In the genomic region with DNA sequence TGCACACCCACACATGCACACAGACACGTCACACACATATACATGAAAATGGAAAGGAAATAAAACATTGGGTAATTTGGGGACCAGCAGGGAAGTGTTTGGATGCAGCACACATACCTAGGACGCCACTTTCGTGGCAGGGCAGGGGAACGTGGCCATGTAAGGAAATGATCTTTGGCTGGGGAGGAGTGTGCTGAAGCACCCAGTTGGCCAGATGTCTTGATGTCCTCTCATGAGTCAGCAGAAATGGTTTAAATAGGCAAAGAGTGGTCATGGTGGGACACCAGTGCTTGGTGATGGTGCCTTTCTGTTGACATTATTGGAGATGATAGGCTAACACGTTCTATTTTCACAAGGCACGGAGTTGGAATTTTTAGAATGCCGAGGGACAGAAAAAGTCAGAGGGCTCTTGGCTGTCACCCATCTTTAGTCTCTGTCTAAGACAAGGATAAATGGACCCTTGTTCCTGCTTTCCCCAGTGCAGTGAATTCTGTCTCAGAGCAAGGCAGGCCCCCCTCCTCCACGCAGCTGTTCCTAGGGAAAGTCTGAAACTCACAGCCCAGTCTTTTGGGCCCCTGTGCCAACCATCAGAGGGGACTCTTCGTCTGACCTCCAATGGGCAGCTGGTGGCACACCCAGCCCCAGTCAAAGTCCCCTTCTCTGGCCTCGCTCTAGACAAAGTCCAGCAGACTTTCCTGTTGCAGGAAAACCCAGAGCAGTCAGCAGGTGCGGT, we compare ENCODE assay signal across 13 mouse cellular contexts. TPM values are rescaled to one million over a fixed set of nuclear protein-coding genes. Genes with fewer than 3 reads are reported as not detected.
DNase-seq lines count a peak whose midpoint lies in the region; ATAC-seq and TF ChIP-seq lines count a peak whose summit lies in the region.
"Had no signal": no experiment of that assay in that cellular context is flagged by ENCODE, and none has a peak within 500 bp of the region (broad histone marks: within the 10 kb centered on the region; RNA-seq: fewer than 3 reads in every experiment).

No protein-coding gene starts in this region.

- peaks cover 33% of the 10 kb centered on the region for H3K4me1 ChIP-seq in hindbrain, embryonic 10.5 days (replicated peaks)
- peaks cover 3% of the 10 kb centered on the region for H3K4me1 ChIP-seq in hindbrain, embryonic 11.5 days (replicated peaks; ENCODE audit: control insufficient read depth, insufficient read depth, low read length)
- H3K4me1 ChIP-seq in neural tube, embryonic 13.5 days (replicated peaks) = peaks cover 27% of the 10 kb centered on the region
- H3K4me1 ChIP-seq in intestine, postnatal 0 days (replicated peaks; ENCODE audit: control insufficient read depth, insufficient read depth, low read length) = peaks cover 9% of the 10 kb centered on the region; the same call in 1 of the 2 replicates
- H3K4me1 ChIP-seq in stomach, embryonic 16.5 days (ENCODE audit: control insufficient read depth, insufficient read depth, low read length) = peaks cover 7% of the 10 kb centered on the region; the same call in 1 of the 2 replicates

- H3K36me3 ChIP-seq in hindbrain, embryonic 10.5 days = peaks cover 22% of the 10 kb centered on the region
- H3K36me3 ChIP-seq in hindbrain, embryonic 11.5 days (ENCODE audit: control insufficient read depth, insufficient read depth, low read length) = no peaks in the 10 kb centered on the region
- H3K36me3 ChIP-seq in neural tube, embryonic 13.5 days = no peaks in the 10 kb centered on the region
- H3K36me3 ChIP-seq in intestine, postnatal 0 days (ENCODE audit: control insufficient read depth, insufficient read depth) = no peaks in the 10 kb centered on the region
- H3K36me3 ChIP-seq in stomach, embryonic 16.5 days (ENCODE audit: control insufficient read depth, insufficient read depth, low read length) = peaks cover 5% of the 10 kb centered on the region; the same call in 1 of the 2 replicates

- DNase-seq in hindbrain, embryonic 10.5 days (ENCODE audit: low spot score) = no peak
- no peak for DNase-seq in hindbrain, embryonic 11.5 days (ENCODE audit: low spot score)
- DNase-seq in neural tube, embryonic 10.5 days (ENCODE audit: extremely low spot score, low spot score) = no peak
- DNase-seq in spleen, adult 12 weeks (ENCODE audit: low spot score) = no peak
- DNase-seq in ovary, postnatal 14 days (ENCODE audit: low spot score) = no peak
- DNase-seq: adrenal gland, postnatal 14 days; heart, adult 18-20 months; heart, postnatal 4 days; lung, postnatal 36 days had no signal

- WGBS in hindbrain, embryonic 10.5 days = 79% methylated on average over 11 of the region's 11 CpGs
- WGBS in hindbrain, embryonic 11.5 days = 76% methylated on average over 11 of the region's 11 CpGs
- WGBS in neural tube, embryonic 13.5 days = 80% methylated on average over 11 of the region's 11 CpGs
- 39% methylated on average over 11 of the region's 11 CpGs for WGBS in intestine, postnatal 0 days
- 65% methylated on average over 11 of the region's 11 CpGs for WGBS in stomach, embryonic 16.5 days

- no peak overlapping the region for H3K4me2 ChIP-seq in hindbrain, embryonic 11.5 days (replicated peaks; ENCODE audit: low read depth, low read length)
- H3K4me2 ChIP-seq in neural tube, embryonic 13.5 days = no peak overlapping the region
- H3K4me2 ChIP-seq in intestine, postnatal 0 days (replicated peaks; ENCODE audit: low read depth) = peak overlapping the region; percentile 28
- no peak overlapping the region for H3K4me2 ChIP-seq in stomach, embryonic 16.5 days (ENCODE audit: low read depth, low read length)

- ATAC-seq in hindbrain, embryonic 11.5 days (ENCODE audit: low FRiP score) = no peak
- no peak for ATAC-seq in neural tube, embryonic 13.5 days (ENCODE audit: low read depth)
- ATAC-seq in intestine, postnatal 0 days = peak; percentile 85
- ATAC-seq in stomach, embryonic 16.5 days (ENCODE audit: insufficient read depth, low FRiP score) = peak; percentile 45; the same call in 1 of the 2 replicates

- H3K4me3 ChIP-seq in hindbrain, embryonic 10.5 days = no peak overlapping the region
- no peak overlapping the region for H3K4me3 ChIP-seq in hindbrain, embryonic 11.5 days (ENCODE audit: low read depth, low read length)
- no peak overlapping the region for H3K4me3 ChIP-seq in neural tube, embryonic 13.5 days
- H3K4me3 ChIP-seq in intestine, postnatal 0 days (ENCODE audit: low read depth, low read length) = no peak overlapping the region
- no peak overlapping the region for H3K4me3 ChIP-seq in stomach, embryonic 16.5 days (replicated peaks; ENCODE audit: low read length)

- H3K27ac ChIP-seq in hindbrain, embryonic 10.5 days = peak overlapping the region; percentile 53
- H3K27ac ChIP-seq in hindbrain, embryonic 11.5 days (ENCODE audit: low read depth, low read length) = no peak overlapping the region
- no peak overlapping the region for H3K27ac ChIP-seq in neural tube, embryonic 13.5 days (replicated peaks)
- H3K27ac ChIP-seq in intestine, postnatal 0 days (ENCODE audit: low read depth, low read length) = peak overlapping the region; percentile 84
- H3K27ac ChIP-seq in stomach, embryonic 16.5 days (ENCODE audit: low read length) = peak overlapping the region; percentile 43
- H3K27ac ChIP-seq: liver, embryonic 14.5 days had no signal

- H3K27me3 ChIP-seq in hindbrain, embryonic 10.5 days (ENCODE audit: insufficient read depth, poor library complexity, severe bottlenecking) = peaks cover 14% of the 10 kb centered on the region; the same call in 1 of the 2 replicates
- H3K27me3 ChIP-seq in hindbrain, embryonic 11.5 days (ENCODE audit: control insufficient read depth, insufficient read depth, low read length) = no peaks in the 10 kb centered on the region
- peaks cover 24% of the 10 kb centered on the region for H3K27me3 ChIP-seq in neural tube, embryonic 13.5 days
- no peaks in the 10 kb centered on the region for H3K27me3 ChIP-seq in intestine, postnatal 0 days (replicated peaks; ENCODE audit: control insufficient read depth, insufficient read depth, low read length)
- no peaks in the 10 kb centered on the region for H3K27me3 ChIP-seq in stomach, embryonic 16.5 days (ENCODE audit: control insufficient read depth, insufficient read depth, low read length)

- H3K9me3 ChIP-seq in hindbrain, embryonic 10.5 days = peaks cover 6% of the 10 kb centered on the region; the same call in 1 of the 2 replicates
- no peaks in the 10 kb centered on the region; the same call in 1 of the 2 replicates for H3K9me3 ChIP-seq in hindbrain, embryonic 11.5 days (ENCODE audit: control insufficient read depth, low read length)
- no peaks in the 10 kb centered on the region for H3K9me3 ChIP-seq in neural tube, embryonic 13.5 days
- H3K9me3 ChIP-seq in intestine, postnatal 0 days (ENCODE audit: control insufficient read depth) = no peaks in the 10 kb centered on the region
- H3K9me3 ChIP-seq in stomach, embryonic 16.5 days (replicated peaks; ENCODE audit: control insufficient read depth, low read length) = no peaks in the 10 kb centered on the region

- no peak overlapping the region for H3K9ac ChIP-seq in hindbrain, embryonic 11.5 days (ENCODE audit: low read depth, low read length)
- 0 out of 2 replicates have a peak overlapping the region, but pooled peaks have one; percentile 3 for H3K9ac ChIP-seq in neural tube, embryonic 13.5 days
- H3K9ac ChIP-seq in intestine, postnatal 0 days (ENCODE audit: low read depth, low read length) = no peak overlapping the region
- no peak overlapping the region for H3K9ac ChIP-seq in stomach, embryonic 16.5 days (ENCODE audit: low read length)
- H3K9ac ChIP-seq: liver, embryonic 14.5 days had no signal

- TF ChIP-seq CTCF in intestine, postnatal 0 days (IDR thresholded peaks at IDR 0.05; ENCODE audit: low read depth) = no peak

RNA-seq across cellular contexts. Expression of gene Galnt10, which starts 56.1 kb away (rescaled TPM):
- 21.2 and 22.7 TPM in 2 replicates for polyA plus RNA-seq in hindbrain, embryonic 10.5 days (2016; fragmentation: Nextera tagmentation; extraction: Ambion mirVana)
- polyA plus RNA-seq in hindbrain, embryonic 11.5 days (2014; fragmentation: Nextera tagmentation; extraction: Ambion mirVana) = 9.7 and 12.0 TPM in 2 replicates
- 12.2 and 13.0 TPM in 2 replicates for polyA plus RNA-seq in neural tube, embryonic 13.5 days (2015; fragmentation: Nextera tagmentation; extraction: Ambion mirVana)
- polyA plus RNA-seq in intestine, postnatal 0 days (2015; fragmentation: Nextera tagmentation; extraction: Ambion mirVana) = 19.8 and 22.5 TPM in 2 replicates
- 15.7 and 17.4 TPM in 2 replicates for polyA plus RNA-seq in stomach, embryonic 16.5 days (2015; fragmentation: Nextera tagmentation; extraction: Ambion mirVana)

Comparison
In these comparisons a context has a peak if more than half of its experiments do, and no peak if none do; other contexts are left out.
1. H3K27ac ChIP-seq: peak in hindbrain, embryonic 10.5 days (single experiment), intestine, postnatal 0 days (single experiment) and stomach, embryonic 16.5 days (single experiment); none in hindbrain, embryonic 11.5 days (single experiment) and neural tube, embryonic 13.5 days (single experiment).
2. ATAC-seq: peak in intestine, postnatal 0 days (single experiment) and stomach, embryonic 16.5 days (single experiment); none in hindbrain, embryonic 11.5 days (single experiment) and neural tube, embryonic 13.5 days (single experiment).